Mouse (Mus musculus): ENCODE data around the gene Otud7b.
"Not testable (repeated sequence)": the region's sequence is repeated elsewhere in the genome, so short reads cannot be mapped to it uniquely, and the experiment has no call there.

Otud7b gene

GRCm38 (mm10) chr3:96152611-96153010 lies 48.3 kb downstream of the Otud7b start:
- DNase-seq, result no peak

GRCm38 (mm10) chr3:96155501-96155900 lies 51.2 kb downstream of the Otud7b start:
- no peak for DNase-seq

GRCm38 (mm10) chr3:96159820-96160219 lies 55.5 kb downstream of the Otud7b start:
- DNase-seq, result no peak

GRCm38 (mm10) chr3:96160222-96160802 lies 56.0 kb downstream of the Otud7b start:
- DNase-seq, result no peak

GRCm38 (mm10) chr3:96160803-96161516 lies 56.6 kb downstream of the Otud7b start:
- peak; percentile 68 for DNase-seq

GRCm38 (mm10) chr3:96161869-96162840 lies 57.8 kb downstream of the Otud7b start, which contains the start of gene Mtmr11:
Mtmr11 (plus strand) TSS chr3:96162004.
- DNase-seq, result no peak

- DNase-seq, result no peak
Measured at GRCm38 (mm10) chr3:96163040-96163439, 58.7 kb downstream of the Otud7b start.

- DNase-seq, result no peak
Measured at GRCm38 (mm10) chr3:96168466-96169158, 64.3 kb downstream of the Otud7b start.

- no peak for DNase-seq
Measured at GRCm38 (mm10) chr3:96170276-96170675, 65.9 kb downstream of the Otud7b start.

- DNase-seq, result no peak
Measured at GRCm38 (mm10) chr3:96170976-96171545, 66.7 kb downstream of the Otud7b start.

- no peak for DNase-seq
Measured at GRCm38 (mm10) chr3:96171583-96172196, 67.4 kb downstream of the Otud7b start.

GRCm38 (mm10) chr3:96172197-96173178 lies 68.2 kb downstream of the Otud7b start, which contains the start of gene Sf3b4:
Sf3b4 (plus strand) TSS chr3:96172332.
- peak; percentile 77 for DNase-seq

GRCm38 (mm10) chr3:96173185-96173584 lies 68.9 kb downstream of the Otud7b start:
- no peak for DNase-seq

- not testable (repeated sequence) for DNase-seq
Measured at GRCm38 (mm10) chr3:96174042-96174441, 69.7 kb downstream of the Otud7b start.

GRCm38 (mm10) chr3:96175251-96175650 lies 70.9 kb downstream of the Otud7b start:
- DNase-seq, result no peak

- no peak for DNase-seq
Measured at GRCm38 (mm10) chr3:96178427-96178826, 74.1 kb downstream of the Otud7b start.

GRCm38 (mm10) chr3:96178902-96179301 lies 74.6 kb downstream of the Otud7b start:
- no peak for DNase-seq

GRCm38 (mm10) chr3:96179531-96179930 lies 75.2 kb downstream of the Otud7b start:
- DNase-seq, result no peak

- peak; percentile 76 for DNase-seq
Measured at GRCm38 (mm10) chr3:96180727-96181477, 76.6 kb downstream of the Otud7b start, which contains the start of gene Sv2a. Sv2a (plus strand) TSS chr3:96181151.
